Mouse (Mus musculus): Measurements from ENCODE around the gene Slc35b1.
"Not testable (repeated sequence)": the region's sequence is repeated elsewhere in the genome, so short reads cannot be mapped to it uniquely, and the experiment has no call there.

Slc35b1 gene

DNA sequence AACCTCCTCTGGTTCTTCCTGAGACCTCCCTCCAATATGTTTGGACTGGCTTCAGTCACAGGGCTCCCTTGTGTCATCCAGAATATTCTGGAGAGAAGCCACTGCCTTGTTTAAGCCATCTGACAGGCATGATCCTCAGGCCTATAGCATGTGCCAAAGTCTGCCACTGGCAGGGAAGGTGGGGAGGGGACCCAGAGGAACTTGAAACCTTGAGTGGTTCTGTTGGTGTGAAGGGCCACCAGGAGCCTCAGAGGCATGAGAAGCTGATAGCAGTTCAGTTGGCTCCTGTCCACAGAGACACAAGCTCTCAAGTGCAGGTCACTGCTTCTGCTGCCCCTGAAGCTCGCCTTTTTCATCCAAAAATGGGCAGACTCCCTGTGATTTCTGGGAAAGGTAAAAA lies 12.1 kb downstream of the Slc35b1 start:
- DNase-seq, result no peak

DNA sequence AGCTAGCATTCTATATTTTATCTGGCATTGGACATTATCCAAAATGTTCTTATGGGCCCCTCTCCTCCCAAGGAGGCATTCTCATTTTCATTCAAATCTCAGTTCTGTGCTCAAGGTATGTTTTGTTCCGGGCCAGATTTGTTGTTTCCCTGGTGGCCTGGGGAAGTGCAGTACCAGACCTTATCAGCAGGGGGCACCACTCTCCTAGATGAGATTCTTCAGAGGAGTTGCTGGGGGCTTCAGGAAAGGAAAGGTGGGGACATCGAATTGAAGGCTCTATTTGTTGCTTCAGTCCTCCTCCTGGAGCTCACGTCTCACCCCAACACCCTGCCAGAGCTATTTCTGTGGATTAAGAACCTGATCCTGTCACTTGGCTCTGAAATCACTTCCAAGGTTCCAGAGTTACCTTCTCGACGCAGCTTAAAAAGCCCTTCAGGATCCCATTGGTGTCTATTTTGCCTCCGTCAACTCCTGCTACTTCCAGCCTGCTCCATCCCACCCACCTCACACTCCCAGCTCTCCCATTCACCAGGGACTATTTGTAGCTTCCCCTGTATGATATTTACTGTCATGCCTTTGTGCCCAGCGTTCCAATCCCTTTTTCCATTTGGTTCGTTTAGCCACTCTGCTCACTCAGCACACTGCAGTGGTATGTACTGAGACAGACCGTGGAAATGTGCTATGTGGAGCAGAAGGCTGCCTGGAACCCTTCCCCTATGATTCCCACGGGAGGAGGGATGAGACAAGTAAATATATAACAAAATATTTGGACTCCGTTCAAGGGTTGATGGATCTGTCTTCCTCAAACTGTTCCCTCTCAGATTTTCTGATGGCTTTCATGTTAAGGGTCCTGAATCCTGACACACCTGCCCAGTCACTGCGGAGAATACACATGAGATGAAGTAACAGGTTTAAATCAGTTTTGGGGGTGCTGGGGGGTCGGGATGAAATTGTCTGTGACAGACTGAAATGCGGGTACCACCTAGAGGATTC lies 13.6 kb downstream of the Slc35b1 start:
- peak; percentile 87 to 89 for DNase-seq

DNA sequence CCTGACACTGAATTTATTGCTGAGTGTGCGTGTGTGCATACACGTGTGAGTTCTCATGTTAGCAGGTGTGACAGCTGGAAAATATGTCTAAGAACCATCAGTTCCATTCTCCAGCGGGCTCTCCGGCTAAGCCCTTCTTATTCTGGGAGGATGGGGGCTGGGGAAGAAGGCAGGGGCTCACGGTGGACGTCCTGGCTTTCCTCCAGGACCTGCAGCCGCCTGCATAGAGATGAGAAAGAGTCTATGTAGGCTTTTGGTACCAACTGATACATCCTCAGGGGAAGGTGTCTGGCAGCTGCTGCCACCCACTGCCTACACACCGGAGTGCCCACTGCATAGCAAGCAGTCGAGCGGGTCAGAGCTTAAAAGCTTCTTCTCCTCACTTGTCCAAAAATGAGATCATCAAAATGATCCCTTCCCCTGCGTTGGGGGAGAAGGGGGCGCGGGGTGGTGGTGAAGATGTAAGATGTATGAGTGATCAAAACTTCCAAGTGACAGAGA lies 15.1 kb downstream of the Slc35b1 start:
- DNase-seq, result no peak

DNA sequence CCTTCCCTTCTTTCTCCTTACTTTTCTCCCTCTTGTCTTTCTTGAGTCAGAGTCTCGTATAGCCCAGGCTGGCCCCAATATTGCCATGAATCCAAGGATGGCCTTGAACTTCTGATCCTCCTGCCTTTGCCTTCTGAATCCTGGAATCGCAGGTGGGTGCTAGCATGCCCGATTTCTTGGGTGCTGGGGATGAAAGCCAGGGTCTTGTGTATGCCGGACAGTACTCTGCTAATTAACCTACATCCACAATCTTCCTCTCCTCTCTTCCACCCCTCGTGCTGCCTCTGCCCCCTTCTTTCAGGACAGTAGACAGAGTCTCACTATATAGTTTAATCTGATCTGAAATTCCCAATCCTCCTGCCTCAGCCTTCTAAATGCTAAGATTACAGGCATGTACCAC lies 17.1 kb downstream of the Slc35b1 start:
- no peak for DNase-seq

DNA sequence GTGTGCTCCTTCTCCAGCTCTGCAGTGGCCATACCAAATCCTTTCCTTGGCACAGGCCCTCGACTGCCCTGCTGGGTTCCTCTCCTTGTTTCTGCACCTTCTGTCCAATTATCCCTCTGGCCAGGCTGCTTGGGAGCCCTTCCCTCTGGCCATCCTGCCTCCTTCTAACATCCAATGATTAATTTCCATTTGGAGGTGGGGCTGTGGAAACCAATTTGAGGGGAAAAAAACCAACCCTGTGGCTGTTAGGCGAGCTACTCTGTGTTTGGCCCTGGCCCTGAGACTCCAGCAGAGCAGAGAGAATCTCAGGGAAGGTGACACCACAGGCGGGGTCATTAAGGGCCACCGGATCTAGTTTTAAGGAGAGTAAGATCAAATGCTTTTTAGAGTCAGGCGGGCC lies 17.7 kb downstream of the Slc35b1 start:
- no peak for DNase-seq

DNA sequence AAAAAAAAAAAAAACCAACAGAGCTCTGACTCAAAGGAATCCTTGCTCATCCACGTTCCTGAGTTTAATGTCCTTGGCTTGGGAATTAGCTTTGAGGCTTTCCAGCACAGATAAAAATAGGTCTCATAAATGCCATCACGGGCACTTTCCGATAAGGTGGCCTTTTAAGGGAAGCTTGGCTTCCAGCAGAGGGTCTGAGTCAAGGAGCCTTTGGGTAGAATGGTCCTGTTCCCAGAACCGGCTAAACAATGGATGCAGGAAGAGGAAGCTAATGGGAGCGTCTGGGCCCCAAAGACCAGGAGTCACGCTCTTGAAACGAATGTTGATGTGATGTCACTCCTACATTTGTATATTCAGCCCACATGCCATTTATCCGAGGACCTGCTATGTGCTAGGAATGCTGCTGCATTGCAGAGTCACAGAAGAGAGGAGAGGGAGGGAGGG lies 18.2 kb downstream of the Slc35b1 start:
- DNase-seq, result peak in 1 of 2 experiments; percentile 31

DNA sequence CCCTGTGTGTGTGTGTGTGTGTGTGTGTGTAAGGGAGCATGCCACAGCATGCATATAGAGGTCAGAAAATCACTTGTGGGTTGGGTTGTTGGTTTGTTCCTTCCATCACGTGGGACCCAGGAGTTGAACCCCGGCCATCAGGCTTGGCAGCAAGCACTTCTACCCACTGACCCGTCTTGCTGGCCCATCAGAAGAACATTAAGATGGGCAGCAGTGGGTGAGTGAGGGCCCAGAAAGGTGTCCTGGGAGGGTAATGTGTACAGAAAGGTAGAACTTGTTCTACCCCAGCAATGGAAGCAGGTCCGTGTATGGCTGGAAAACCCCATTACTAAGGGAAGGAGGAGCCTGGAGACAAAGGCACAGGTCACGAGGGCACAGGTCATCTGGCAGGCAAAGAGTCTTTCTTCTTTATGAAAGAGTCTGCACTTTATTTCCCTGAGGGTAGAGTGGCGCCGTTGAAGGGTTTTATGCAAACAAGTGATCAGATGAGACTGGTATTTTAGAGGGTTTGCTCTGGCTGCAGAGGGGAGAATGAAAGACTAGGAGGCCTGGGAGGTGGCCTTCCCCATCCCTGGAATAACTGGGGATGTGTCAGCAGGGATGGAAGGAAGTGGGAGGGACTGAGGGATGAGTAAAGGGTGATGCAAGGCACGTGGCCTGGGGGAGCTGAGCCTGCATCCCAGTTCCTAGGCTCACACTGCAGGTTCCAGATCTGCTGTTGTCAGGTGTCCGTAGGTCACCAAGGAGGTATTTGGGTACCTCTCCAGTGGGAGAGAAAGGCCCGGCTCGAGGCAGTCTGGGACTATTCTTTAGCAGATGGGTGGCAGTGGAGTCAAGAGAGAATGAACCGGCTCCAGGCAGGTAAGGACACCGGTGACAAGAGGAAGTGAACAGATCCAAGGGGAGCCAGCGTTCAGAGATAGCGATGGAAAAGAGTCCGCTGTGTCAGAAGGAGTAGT lies 19.2 kb downstream of the Slc35b1 start:
- DNase-seq, result no peak

DNA sequence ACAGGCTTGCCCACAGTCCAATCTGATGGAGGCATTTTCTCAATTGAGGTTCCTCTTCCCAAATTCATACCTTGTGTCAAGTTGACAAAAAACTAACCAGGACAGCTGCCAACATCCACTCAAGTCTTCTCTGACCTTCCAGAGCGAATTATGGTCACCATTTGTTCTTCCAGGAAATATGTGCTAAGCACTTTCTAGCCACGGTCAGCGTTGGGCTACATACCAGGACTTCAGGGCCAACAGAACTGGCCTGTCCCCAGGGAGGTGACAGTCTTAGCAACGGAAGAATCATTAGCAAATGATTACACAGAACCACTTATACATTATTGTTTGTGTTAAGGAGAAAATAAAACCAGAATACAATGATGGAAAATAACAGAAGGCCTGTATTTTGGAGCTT lies 21.3 kb downstream of the Slc35b1 start:
- no peak for DNase-seq

DNA sequence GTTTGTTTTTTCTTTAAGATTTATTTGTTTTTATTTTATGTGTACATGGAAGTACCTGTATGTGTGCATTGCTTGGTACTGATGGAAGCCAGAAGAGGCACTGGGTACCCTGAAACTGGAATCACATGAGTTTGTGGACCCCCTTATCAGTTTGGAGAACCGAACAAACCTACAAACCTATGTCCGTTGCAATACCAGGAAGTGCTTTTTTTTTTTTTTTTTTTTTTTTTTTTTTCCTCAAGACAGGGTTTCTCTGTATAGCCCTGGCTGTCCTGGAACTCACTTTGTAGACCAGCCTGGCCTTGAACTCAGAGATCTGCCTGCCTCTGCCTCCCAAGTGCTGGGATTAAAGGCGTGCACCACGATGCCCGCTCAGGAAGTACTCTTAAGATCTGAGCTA lies 21.9 kb downstream of the Slc35b1 start:
- DNase-seq, result not testable (repeated sequence)

DNA sequence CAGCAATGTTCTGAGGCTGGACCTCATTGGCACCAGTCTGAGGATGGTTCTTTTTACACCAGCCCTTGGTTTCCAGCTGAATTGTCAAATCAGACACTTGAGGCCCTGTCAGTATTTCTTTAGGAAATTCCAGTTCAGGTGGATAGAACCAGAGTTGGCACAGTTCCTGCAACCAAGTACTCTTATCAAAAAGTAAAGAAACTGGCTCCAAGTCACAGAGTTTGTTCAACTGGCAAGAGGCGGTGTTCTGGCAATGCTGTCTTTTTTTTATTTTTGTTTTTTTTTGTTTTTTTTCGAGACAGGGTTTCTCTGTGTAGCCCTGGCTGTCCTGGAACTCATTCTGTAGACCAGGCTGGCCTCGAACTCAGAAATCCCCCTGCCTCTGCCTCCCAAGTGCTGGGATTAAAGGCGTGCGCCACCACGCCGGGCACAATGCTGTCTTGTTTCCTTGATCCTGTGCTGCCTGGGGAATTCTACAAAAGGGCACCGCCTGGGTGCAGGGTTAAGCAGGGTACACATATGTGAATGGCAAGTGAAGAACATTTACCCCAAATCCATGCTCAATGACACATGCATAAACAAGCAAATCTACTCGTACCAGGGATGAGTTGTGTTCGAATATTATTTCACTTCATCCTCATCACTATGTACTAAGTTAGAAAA lies 25.1 kb downstream of the Slc35b1 start:
- DNase-seq, result no peak

DNA sequence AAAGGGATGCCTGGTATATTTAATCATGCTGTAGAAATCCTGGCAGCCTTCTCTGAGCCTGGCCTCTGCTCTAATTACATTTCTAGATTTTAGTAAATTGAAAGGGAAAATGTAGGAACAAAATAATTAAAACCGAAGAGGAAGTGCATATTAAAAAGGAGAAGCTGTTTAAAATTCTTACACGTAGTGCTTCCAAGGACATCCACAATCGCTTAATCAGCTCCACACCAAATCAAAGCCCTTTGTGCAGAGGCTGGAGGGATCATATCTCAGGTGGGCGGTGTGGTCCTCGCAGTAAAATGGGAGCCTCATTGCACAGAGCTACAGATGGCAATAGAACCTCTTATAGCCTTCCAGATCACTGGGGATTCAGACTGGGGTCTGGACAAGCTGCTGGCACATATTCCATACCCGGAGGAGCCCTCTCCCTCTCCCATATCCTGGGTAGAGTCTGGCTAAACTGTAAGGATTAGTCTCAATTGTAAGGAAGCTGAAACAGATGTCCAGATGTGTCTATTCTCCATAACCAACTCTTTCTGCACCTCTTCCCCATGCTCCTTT lies 27.0 kb downstream of the Slc35b1 start:
- no peak for DNase-seq

DNA sequence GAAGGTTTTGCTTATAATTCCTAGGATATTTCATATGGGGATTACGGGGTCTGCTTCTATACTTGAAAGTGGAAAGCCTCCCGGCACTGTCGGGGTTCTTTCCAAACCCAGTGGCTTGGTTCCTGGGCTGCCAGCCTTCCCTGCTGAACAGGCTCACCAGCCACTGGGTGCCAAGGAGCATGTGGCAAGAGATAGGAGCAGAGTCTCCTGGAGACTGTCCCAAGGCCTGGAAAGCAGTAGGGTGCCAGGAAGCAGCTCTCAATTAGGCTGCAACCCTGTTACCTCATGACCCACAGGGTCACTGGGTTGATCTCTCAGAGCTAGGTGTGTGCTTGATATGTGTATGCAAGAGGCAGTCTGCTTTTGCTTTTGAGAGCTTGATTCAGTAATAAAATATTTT lies 28.1 kb downstream of the Slc35b1 start:
- no peak for DNase-seq

DNA sequence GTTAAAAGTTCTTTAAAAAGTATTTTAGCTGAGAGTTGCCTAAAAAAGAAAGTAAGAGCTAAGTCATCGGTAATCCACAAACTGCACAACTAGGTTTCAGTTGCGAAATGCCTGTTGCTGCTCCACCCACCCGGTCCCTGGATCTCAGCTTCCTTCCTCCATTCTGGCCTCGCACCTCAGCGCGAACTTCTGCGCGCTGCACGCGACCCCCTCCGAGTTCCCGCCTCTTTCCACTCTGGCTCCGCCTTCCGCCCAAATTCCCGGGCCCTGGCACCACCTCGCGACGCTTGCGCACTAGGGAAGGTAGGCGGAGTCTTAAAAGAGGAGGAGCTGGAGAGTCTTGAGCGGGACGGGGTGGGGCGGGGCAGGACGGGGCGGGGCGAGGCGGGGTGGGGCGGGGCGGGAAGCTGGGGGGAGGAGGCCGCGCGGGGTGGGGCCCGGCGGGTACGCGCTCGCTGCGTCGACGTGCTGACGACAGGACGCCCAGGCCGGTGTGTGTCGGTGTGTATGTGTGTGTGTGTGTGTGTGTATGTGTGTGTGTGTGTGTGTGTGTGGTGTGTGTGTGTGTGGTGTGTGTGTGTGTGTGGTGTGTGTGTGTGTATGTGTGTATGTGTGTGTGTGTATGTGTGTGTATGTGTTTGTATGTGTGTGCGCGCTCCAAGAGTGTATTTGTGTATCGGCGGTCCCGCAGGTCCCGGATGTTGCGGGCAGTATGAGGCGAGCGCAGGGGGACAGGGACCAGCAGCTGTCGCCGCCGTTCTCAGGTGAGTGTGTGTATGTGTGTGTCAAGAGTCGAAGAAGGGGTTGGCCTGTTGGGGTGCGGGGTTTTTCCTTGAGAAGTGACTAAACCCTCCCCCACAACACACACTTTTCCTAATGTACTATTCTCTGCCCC lies 29.4 kb downstream of the Slc35b1 start, which contains the start of gene Spop:
Gene Spop (plus strand): TSS at position 440 of the 895 bp plus-strand sequence.
- DNase-seq, result peak; percentile 97

DNA sequence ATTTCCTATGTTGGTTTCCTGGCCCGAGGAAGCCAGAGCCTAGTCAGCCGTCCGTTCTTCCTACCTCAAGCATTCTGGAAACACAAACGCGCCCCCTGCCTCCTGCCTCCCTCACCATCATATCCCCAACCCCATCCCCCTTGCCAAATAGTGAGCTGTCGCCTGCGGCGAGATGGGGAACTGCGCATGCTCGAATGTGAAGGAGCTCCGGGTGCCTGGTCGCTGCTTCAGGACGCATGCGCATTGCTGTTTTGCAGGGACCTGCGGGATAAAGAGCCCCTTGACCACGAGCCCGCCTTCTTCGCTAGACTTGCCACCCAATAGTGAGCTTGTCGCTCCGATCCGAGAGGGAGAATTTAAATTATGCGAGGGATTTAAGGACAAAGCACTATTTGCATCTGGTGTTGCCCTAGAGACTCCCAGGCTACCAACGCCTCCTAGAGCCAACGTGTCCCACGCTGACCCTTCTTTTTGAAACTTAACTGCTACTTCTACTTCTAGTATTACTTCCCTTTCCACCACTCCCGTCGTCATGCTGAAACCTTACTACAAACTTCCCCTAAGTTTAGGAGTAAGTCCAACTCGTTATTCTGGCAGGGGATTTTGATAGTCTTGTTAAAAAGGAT lies 30.2 kb downstream of the Slc35b1 start:
- peak; percentile 98 to 99 for DNase-seq

DNA sequence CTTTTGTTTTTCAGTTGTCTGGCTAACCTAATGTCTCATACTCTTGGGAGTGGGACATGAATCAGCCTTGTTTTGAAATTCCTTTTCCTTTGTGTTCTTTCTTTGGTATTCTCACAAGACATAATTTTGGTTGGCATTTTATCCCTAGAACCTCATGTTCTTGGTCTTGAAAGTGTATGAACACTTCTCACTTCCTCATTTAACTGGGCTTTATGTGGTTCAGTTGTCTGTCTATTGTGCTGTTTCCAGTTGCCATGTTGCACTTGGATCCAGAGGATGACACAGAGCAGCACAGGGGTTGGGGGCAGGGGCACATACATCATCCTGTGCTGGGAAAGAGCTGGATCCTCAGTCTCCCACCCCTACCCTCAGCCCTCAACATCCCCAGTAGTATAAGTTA lies 31.4 kb downstream of the Slc35b1 start:
- DNase-seq, result no peak

DNA sequence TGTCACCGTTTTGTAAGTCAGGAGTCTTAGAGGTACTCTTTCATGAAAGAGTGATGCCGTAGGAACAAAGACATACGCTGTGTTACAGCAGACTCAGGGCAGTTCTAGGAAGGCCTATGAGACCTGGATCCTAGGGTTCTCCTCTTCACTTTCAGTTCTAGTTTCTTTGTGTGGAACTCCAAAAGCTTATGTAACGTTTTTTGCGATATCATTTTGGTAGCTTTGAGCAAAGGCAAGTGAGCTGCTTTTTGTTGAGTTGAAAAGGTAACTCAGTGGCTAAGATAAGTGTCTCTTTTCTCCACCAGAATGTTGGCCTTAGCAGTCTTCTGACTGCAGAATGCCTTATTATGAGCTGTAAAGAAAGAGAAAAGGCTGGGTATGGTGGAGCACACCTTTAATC lies 32.8 kb downstream of the Slc35b1 start:
- no peak for DNase-seq

DNA sequence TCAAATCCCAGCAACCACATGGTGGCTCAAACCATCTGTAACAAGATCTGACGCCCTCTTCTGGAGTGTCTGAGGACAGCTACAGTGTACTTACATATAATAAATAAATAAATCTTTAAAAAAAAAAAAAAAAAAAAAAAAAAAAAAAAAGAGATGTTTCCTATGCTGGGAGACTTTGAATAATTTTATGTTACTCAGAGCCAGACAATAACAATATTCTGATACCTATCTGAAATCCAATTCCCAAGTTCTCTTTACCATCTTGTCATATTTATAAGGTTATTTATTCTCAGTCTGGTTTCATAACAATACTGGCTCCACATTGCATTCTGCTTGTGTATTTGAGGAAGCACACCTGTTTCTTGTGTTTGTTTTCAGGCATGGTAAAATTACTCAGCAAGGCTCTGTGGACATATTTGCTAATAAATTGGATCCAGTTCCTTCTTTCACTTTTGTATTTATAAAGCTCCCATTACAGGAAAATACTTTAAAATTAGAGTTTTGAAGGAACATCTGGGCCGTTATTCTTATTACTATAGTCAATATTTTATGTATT lies 36.5 kb downstream of the Slc35b1 start:
- DNase-seq, result no peak

DNA sequence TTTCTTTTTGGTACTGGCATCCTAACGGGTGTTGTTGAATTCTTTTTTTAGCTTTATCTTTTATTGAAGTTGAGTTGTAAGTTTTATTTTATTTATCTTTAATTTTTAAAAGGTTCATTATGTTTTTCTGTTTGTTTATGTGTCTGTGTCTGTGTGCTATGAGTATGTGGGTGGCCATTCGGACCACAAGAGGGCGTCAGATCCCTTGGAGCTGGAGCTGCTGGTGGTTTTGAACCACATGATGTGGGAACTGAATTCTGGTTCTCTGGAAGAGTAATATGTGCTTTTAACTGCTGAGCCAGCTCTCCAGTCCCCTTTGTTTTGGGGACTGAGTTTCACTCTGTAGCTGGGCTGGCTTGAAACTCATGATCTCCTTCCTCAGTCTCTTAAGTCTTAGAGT lies 39.0 kb downstream of the Slc35b1 start:
- peak in 1 of 2 experiments; percentile 35 for DNase-seq

DNA sequence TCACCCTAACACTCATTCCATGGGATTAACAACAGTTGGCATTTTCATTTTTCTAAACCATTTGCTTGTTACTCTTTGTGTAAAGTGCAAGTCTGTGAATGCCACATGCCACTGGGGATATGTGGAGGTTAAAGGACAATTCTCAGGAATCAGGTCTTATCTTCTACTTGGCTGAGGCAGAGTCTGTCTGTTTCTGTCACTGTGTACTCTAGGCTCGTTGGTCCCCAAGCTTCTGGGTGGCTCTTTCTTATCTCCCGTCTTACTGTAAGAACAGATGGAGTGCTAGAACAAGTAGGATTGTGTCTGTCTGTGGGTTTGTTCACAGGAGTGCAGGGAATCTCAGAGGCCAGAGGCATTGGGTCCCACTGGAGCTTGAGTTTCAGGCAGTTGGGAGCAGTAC lies 46.9 kb downstream of the Slc35b1 start:
- no peak for DNase-seq

DNA sequence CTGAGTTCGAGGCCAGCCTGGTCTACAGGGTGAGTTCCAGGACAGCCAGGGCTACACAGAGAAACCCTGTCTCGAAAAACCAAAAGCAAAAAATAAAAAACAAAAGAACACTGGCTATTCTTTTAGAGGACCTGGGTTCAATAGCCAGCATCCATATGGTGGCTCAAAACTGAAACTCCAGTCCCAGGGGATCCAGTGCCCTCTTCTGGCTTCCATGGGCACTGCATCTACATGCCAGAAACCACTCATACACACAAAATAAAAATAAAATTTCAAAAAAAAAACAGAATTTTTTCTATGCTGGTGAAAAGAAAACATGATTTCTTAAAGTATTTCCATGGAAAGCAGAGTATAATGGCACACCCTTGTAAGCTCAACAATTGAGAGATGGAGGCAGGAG lies 47.7 kb downstream of the Slc35b1 start:
- DNase-seq, result peak; percentile 51 to 55
